Mouse (Mus musculus): Measurements from ENCODE around the gene Ccdc96.

Gene Ccdc96

DNA sequence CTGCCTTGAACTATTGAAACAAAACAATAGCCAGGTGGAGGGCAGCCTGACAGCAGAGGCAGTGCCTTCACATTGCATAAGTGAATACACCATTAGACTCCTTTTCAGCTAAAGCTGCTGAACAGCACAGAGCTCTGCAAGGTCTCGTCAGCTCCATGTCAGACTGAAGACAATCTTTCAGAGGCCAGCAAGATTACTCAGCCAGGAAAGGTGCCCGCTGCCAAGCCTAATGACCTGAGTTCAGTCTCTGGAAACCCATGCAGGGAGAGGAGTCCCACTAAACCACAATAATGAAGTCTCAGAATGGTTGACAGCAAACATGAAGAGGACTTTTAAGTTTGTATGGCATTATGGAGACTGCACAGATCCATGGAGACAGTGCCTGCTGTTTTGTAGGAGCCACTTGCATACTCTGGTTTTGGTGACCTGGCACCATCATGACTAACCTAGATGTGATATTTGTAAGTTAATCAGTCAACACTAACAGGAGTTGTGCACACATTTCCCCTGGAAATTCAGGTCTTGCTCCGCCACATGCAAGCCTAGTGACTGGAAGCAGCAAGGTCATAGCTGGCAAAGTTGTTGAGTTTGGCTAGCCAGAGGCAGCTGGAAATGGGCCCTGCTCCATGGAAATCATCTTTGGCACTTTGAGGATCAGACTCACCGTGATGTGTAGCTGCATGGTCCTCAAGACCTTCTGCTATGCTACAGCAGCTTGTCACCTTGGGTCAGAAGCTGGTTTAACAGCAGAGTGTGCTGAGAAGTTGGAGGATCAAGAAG is 11.3 kb upstream of the Ccdc96 start:
- in situ Hi-C loops (cut with MboI) = no loop called here

DNA sequence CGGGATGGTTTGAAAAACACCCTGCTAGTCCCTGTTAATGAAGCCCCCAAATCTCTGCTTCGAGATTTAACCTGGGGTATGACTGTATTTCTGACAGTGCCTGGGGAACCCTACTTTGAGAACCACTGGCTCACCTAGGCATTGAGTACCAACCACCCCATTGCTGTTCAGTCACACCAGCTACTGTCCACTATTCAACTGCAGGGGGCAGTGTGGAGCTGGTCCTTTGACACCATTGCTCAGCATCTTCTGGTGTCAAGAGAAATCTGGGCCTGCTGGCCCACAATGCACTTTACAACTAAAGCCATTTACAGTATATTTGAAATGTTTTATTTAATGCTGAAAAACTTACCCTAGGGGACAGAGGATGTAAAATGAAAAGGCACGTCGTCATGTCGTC is 10.1 kb upstream of the Ccdc96 start:
- in situ Hi-C loops (cut with MboI) = no loop called here

DNA sequence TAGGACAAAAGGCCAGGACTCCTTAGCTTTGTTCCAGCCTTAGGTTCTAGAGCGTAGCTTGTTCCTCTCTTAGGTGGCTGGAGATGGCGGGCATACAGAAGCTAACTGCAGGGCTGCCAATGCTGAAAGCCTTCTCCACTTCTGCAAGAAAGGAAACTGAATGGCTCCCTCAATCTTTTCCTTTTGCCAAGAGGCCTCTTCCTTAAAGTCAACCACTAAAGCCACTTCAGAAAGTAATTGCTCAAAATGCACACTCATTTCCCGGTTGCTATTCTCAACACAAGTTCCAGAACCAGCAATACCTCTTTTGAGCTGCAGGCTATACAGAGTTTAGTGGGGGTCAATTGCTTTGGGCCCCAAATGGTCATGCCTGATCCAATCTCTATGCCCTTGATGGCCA is 6.9 kb upstream of the Ccdc96 start:
- in situ Hi-C loops (cut with MboI) = no loop called here

DNA sequence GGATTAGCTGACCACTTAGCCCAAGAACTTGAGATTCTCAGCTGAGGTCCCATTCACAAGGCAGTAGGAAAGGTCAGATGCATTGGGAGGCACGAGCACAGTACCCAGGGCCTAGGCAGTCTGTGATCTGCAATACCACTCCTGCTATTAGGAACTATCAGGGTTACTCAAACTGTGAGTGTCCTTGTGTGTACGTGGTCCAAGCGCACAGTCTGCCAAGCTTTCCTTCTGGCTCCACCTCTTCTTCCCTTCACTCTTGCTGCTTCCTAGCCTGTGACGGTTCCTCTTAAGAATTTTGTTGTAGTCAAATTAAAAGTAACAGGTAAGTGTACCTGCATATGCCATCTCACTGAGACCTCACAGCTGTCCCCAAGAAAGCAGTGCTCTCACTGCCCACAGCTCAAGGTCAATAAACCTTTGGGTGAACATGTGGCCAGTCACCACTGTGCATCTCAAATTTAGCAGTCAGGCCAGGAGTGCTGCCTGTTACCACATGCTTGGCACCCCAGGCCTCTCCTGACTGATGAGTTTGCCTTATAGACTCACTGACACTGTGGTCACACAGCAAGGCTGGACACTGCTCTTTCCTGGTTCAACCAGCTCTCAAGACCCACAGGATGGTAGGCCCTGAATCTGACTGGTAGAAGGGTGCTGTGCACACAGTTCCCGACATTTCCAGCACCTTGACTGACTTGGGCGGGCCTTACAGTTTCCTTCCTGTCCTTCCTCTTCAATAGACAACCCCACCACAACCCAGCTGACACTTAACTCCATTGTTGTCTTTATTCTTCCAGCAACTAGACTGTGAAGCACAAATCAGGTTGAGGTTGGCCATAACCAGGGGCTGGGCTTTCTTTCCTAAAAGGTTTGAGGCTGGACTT is 5.6 kb upstream of the Ccdc96 start:
- in situ Hi-C loops (cut with MboI) = no loop called here

DNA sequence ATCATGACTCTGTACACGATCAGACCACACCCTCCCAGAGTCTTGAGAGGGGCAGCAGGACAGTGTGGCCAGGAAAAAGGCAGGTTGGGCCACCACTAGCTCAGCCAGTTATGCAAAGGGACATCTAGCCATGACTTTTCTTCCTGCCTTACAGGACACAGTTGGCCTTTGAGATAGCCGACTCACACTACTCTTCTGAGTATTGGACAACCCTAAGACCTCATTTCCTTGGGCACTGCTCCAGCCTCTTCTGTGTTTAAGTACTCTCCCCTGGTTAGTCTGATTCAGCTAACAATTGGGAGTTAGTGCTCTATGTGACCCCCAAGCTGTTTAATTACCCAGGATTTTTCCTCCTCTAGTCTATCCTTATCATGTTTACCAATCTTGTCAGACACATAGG is 4.7 kb upstream of the Ccdc96 start:
- in situ Hi-C loops (cut with MboI) = loop anchor here (5.0 kb wide), 1 partner anchor 103 kb away; no protein-coding TSS in a partner anchor

DNA sequence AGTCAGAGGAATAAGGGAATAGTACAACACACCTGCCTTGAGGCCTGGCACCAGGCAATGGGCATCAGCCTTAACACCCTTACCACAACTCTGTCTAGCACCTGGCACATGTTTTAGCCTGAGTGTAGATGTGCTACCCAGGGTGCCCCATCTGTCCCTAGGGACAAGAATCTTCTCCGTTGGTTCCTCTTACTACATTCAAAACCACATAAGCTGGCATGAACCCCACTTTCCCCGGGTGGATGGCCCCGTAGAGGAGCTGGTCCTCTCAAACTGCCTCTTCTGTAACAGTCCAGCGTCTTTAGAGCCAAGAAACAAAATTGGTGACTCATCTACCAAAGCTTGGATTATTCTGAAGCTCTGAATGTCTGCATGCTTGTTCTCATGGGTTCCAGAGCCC is 4.0 kb upstream of the Ccdc96 start:
- in situ Hi-C loops (cut with MboI) = loop anchor here (5.0 kb wide), 1 partner anchor 102 kb away; no protein-coding TSS in a partner anchor

DNA sequence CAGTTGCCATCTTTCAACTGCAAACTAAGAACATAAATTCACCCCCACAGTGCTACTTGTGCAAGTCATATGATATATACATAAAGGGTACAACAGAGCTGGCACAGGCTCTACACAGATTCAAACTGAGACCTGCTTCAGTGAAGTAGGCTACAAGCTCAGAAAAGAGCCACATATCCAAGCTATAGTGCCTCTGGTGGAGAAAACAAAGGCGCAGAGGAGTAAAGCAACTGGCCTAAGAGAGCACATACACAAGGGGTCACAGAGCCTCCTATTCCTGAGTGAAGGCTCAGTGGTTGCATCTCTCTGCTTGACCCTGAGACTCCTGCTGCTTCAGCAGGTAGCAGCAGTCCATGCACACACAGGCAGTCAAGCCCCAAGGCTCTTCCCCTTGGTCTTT is 3.3 kb upstream of the Ccdc96 start:
- in situ Hi-C loops (cut with MboI) = loop anchor here (5.0 kb wide), 1 partner anchor 101 kb away; no protein-coding TSS in a partner anchor

DNA sequence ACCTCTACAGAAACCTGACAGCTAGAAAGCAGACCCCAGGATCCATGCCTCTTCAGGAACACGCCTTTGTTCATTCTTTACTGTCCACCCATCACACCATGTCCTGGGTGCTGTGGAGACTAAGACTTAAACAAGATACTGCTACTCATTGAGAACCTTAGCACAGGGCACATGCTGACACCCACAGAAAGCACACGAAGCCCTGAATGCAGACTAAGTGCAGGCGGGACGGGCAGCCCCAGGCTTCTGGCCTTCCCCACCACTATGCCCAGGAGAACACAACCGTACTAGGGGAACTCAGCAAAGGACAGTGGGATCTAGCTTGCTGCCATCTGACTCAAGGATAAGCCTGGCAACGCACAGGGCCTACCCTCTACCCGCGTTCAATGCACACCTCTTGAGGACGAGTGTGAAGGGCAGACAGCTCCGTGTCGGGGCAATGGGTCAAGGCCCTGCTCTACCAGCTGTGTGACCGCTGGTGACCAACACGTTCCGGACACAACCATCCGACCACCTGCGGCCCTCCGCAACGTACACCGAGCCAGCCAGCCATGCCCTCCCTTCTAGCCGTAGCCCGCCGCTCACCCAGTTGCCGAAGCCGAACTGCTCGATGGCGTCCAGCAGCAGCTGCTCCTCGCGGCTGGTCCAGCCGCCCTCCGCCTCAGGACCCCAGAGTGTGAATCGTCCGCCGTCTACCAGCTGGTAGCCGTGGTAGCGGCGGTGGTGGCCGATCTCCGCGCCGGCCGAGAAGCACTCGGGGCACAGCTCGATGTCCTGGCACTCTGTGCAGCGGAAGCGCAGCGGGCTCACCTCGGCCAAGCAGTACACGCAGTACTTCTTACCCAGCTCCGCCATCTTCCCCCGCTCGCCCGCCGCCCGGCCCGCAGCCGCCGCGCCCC is 936 bp upstream of the Ccdc96 start:
- in situ Hi-C loops (cut with MboI) = loop anchor here (5.0 kb wide), 1 partner anchor 99 kb away; no protein-coding TSS in a partner anchor

DNA sequence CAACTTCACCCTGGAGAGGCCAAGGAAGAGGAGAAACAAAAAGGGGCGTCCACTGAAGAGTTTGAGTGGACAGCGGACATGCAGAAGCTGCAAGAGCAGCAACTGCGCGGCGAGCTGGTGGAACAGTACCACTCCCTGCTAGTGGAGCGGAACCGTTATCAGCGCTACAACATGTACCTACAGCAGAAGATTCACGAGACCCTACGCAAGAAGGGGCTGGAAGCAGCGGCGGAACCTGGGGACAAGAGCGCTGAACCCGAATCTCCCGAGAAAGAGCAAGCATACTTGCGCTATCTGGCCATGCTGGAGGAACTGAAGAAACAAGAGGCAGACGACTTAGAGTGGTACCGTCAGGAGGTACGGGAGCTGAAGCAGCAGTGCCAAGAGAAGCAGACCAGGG is 918 bp downstream of the Ccdc96 start:
- in situ Hi-C loops (cut with MboI) = no loop called here

DNA sequence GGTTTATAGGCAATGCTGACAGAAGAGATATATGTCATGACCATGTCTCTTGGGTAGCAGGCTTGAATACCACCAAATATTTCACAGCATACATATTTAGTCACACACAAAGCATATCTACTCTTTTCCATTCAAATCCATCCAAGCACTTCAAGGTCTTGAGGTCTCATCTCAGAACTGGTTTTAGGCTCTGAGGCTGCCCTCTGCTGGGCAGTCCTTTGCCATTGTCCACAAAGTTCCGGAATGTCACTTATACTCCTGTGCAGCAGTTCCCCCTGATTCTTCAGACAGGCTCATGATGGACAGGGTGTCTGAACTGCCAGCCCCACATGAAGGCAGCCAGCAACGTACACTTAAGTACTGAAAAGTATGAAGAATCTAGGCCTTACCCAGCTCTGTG is 4.8 kb downstream of the Ccdc96 start:
- in situ Hi-C loops (cut with MboI) = no loop called here

DNA sequence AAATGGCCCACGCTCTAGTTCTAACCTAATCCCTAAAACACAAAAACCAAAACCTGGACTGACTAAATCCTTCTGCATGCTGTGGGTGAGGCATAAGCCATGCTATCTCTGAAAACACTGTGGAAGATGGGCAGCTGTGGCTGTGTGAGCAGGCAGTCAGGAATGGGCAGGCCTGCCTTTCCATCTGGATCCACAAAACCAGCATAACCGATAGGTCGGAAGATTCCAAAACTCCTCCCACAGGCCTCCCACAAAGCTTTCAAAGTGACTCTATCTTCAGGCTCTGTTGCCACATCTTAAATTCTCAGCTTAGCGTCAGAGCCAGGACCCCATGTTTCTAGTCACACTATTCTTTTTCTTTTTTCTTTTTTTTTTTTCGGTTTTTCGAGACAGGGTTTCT is 9.5 kb downstream of the Ccdc96 start:
- in situ Hi-C loops (cut with MboI) = no loop called here

DNA sequence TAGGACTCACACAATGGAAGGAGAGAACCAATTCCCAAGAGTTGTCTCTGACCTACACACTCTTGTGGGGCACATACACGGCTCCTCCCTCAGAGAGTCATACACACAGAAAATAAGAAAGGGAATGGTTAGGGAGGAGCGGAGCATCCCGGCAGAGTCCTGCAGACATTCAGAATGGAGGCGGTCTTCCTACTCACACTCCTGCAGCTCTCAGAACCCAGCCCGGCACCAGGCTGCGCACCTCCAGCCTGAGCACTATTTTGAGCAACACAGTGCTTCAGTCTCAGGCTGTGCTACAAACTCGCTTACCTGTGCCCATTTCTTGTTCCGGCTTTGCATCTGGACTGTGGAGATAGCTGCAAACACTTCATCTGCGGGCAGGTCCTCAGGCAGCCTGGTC is 10.3 kb downstream of the Ccdc96 start:
- in situ Hi-C loops (cut with MboI) = no loop called here

DNA sequence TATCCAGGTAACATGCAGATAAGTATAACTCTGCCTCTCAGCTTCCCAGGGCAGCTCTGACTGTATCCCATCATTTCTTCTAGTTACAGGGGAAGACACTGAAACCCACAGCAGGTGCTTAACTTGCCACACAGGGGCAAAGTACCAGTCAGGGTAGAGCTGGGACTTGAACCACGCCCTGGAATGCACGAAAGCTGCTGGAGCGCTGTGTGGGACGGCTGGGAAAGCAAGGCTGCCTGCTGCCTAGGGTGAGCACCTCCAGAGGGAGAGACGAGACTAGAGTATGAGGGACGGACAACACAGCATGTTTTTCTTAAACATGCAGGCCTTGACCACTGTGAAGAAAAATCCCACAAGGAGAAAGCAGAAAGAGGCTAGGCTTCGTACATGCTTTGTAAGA is 20.8 kb downstream of the Ccdc96 start:
- in situ Hi-C loops (cut with MboI) = no loop called here

DNA sequence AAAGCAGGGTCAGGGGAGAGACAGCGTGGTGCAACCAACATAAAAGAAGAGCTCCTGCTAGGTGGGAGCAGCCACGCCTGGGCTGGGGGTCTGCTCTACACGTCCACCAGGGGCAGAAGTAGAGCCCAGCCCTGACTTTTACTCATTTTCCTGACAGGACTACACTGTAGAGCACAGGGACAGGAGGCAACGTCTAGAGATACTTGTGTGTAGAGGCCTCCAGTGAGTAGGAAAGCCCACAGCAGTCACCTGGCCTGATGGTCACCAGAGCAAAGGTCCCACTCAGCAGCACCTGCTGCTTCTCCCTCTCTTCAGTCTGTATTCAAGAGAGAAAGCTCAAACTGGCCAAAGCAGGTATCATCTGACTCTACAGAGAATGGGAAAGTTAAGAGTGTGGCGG is 21.3 kb downstream of the Ccdc96 start:
- in situ Hi-C loops (cut with MboI) = no loop called here

DNA sequence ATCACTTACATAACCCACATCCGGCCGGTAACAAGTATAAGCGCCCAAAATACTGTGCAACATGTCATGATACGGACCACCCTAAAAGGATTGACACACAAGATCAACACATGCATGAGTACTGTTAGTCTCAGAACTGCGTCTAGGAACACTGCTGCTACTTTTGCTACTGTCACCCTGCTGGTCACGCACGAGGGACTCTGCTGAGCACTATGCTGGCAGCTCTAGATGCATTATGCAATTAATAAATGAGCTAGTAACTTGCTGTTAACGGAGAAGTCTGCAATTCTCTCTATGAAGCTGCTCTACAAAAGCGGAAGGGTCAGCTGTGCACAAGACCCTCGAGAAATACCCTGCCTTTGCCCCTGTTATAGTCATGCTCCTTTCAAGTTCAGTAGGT is 24.0 kb downstream of the Ccdc96 start:
- in situ Hi-C loops (cut with MboI) = no loop called here

DNA sequence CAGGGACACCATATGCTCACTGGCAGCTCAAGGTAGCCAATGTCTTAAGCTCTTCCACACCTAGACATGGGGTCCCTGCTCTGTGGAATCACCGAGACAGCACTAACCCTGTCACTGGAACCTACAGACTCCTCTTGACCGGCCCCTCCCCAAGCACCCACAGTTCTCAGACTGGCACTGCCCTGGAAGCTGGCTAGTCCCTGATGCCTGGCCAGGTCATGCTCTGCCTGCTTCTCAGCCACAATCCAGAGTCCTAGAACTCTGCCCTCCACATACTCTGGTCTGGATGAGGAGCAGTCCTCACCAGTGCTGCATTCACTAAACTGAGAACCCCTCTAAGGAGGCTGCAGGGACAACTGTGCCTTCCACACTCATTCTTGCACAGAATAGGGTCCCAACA is 26.6 kb downstream of the Ccdc96 start:
- in situ Hi-C loops (cut with MboI) = no loop called here

DNA sequence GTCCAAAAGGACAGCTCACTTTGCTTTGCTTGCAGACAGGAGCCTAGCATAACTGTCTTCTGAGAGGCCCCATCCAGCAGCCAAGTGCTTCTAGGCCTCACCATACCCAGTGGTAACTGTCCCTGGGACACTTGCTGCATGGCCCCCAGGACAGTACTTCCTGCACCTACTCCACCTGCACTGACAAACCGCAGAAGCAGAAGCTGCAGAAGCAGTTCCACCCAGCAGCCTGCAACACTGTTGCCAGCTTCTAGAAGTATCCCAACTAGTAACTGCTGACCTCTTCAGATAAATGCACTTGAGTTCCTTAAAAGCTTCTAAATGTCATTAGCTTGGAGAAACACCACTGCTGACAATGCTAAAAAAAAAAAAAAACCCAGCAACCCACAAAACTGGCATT is 30.7 kb downstream of the Ccdc96 start:
- in situ Hi-C loops (cut with MboI) = no loop called here

DNA sequence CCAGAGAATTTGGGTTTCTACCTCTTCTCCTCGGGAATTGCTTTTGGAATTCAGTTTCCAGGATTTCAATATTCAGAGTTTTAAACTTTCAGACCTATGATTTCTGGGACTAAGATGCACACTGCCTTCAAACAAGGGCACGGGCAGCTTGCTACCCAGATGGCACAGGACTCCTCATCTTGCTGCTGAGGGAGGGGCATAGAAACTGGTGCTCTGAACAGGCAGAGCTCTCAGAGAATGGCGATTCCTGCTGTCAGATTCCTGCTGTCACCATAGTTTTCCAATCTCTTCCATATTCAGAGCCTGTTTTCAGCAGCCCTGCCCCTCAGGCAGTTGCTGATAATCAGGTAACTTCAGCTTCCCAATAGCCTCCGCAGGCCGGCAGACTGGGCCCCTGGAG is 31.2 kb downstream of the Ccdc96 start:
- in situ Hi-C loops (cut with MboI) = no loop called here

DNA sequence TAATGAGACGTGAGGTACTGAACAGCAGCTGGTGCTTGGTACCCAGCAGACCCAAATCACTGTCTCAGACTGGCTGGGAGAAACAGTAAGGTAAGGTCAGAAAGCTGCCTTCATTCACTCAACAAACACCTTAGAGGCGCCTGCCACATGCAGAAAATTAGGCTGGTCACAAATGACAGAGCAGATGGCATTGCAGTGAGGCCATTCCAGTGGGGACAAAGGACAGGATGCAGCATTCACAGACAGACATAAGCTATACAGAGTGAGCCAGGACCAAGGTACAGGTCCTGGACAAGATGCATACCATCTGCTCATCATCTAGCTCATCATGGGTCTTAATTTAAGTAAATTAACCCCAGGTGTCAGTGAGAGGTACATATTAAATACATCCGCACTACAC is 33.2 kb downstream of the Ccdc96 start:
- in situ Hi-C loops (cut with MboI) = no loop called here

DNA sequence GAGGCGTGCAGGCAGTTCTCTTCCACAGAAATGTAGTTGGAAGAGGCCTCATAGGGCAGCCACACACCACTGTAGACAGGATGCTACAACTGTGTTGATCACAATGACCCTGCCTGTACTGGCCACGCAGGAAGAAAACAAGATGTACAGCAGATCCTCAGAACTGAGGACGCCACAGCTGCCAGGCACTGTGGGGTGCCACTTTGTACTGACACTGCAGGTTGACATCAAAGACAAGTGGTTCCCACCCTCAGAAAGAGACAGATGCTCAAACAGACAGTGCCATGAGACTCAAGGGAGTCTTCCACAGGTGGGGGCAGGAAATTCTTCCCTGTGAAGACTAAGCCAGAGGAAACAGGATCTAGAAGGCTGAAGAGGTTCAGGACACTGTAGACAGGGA is 35.4 kb downstream of the Ccdc96 start:
- in situ Hi-C loops (cut with MboI) = no loop called here

DNA sequence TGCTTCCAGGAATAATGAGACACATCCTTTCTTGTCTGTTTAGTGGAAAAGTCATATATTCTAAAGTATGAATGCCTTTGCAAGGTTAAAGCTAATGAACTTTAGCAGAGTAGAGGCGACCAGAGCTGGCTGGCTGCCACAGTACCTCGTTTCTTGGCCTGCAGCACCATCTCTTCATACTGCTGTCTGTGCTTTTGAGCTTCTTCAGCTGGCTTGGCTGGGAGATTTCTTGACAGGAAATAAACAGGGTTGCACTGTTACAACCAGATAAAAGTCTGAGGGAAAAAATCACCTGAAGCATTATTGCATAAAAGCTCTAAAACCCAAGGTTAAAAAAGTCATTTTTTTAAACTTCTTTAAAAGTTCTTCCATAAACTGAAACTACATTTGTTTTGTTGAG is 38.4 kb downstream of the Ccdc96 start:
- in situ Hi-C loops (cut with MboI) = no loop called here

DNA sequence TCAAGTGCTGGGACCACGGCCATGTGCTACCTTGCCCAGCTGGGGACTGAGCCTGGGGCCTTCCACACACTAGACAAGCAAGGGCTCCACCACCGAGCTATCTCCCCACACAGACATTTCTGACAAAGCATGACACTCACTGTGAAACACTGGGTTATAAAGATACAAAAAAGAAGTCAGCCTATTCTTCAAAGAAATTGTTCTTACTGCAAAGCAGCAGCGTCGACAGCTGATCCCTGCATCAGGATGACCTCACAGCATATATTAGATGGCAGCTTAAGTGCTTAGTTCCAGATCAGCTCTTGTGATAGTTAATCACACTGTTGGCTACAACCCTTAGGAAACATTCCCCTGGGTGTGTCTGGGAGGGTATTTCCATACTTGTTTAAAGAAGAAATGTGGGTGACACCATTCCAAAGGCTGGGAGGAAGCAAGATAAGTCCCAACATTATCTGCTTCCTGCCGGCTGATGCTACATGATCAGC is 38.9 kb downstream of the Ccdc96 start:
- in situ Hi-C loops (cut with MboI) = no loop called here

Measured in mature B cell (primary cell).